8 mouse cellular contexts compared by ENCODE assay signal in the genomic region with DNA sequence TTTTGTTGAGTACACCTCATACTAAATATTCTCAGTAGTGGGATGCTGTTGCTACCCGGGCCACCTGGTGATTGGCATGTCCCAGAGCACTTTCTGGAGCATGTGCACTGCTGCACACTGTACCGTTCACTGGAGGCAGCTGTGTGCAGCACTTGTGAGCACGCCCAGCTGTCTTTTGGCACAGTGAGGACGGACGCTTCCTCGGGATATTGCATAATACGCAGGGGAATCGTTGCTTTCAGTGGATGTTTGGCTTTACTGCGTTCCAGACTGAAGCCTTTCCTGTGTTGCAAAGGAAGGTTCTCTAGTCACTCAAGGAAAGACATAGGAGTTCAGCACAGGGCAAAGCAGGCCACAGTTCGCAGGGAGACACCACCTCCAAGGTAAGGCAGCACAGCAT.
DNase-seq lines count a peak whose midpoint lies in the region; ATAC-seq and TF ChIP-seq lines count a peak whose summit lies in the region.

No protein-coding gene starts in this region.

- H3K27ac ChIP-seq in liver, adult 2 months (replicated peaks; ENCODE audit: insufficient read depth, low read depth, low read length) = peak overlapping the region; percentile 7; the same call in 1 of the 2 replicates
- no peak overlapping the region for H3K27ac ChIP-seq in liver, embryonic 12.5 days
- H3K27ac ChIP-seq in kidney, postnatal 0 days = peak overlapping the region; percentile 68

- peak; percentile 61 for DNase-seq in liver, adult 2 months (ENCODE audit: extremely low read depth, low read depth, low spot score)
- peak; percentile 91 for DNase-seq in heart, adult 8-10 months (ENCODE audit: low spot score)
- DNase-seq in kidney, postnatal 0 days (ENCODE audit: low spot score) = peak; percentile 84
- peak; percentile 21 to 49 for DNase-seq in thymus, adult 18-20 months
- no peak for DNase-seq in cerebellum, postnatal 36 days
- DNase-seq in left cerebral cortex, adult 9 months (ENCODE audit: low spot score in 2 of 2) = no peak
- DNase-seq in cerebellum, adult 8-10 months = no peak

- no peak for TF ChIP-seq POLR2A in liver, adult 2 months (IDR thresholded peaks at IDR 0.05; ENCODE audit: extremely low read depth, insufficient read depth, low read length)

- no peak overlapping the region for H3K9ac ChIP-seq in liver, adult 2 months (ENCODE audit: low read depth, low read length)
- no peak overlapping the region for H3K9ac ChIP-seq in liver, embryonic 12.5 days
- no peak overlapping the region for H3K9ac ChIP-seq in kidney, postnatal 0 days (ENCODE audit: low read depth, low read length)

- TF ChIP-seq CTCF in liver, adult 2 months (IDR thresholded peaks at IDR 0.05; ENCODE audit: low read depth, low read length) = no peak
- no peak for TF ChIP-seq CTCF in kidney, postnatal 0 days (IDR thresholded peaks at IDR 0.05; ENCODE audit: low read depth)

- H3K9me3 ChIP-seq in liver, embryonic 12.5 days (replicated peaks) = no peaks in the 10 kb centered on the region
- H3K9me3 ChIP-seq in kidney, postnatal 0 days (replicated peaks; ENCODE audit: low read length) = no peaks in the 10 kb centered on the region

- H3K79me2 ChIP-seq in liver, adult 2 months (ENCODE audit: control insufficient read depth, insufficient read depth, low read length) = no peaks in the 10 kb centered on the region

- no peak for ATAC-seq in liver, embryonic 12.5 days
- 0 out of 2 replicates have a peak, but pooled peaks have one; percentile 38 for ATAC-seq in kidney, postnatal 0 days (replicated peaks; ENCODE audit: low FRiP score, low read depth)

- H3K4me3 ChIP-seq in liver, adult 2 months (ENCODE audit: insufficient read depth, low read depth, low read length) = no peak overlapping the region
- H3K4me3 ChIP-seq in liver, embryonic 12.5 days = no peak overlapping the region
- H3K4me3 ChIP-seq in kidney, postnatal 0 days (replicated peaks; ENCODE audit: low read depth, low read length) = no peak overlapping the region

- 21% methylated on average over 10 of the region's 10 CpGs for WGBS in liver, adult 2 months
- WGBS in liver, embryonic 12.5 days (ENCODE audit: insufficient replicate concordance) = 59% methylated on average over 10 of the region's 10 CpGs
- WGBS in kidney, postnatal 0 days = 42% methylated on average over 10 of the region's 10 CpGs

- no peaks in the 10 kb centered on the region for H3K36me3 ChIP-seq in liver, adult 2 months (ENCODE audit: control insufficient read depth, insufficient read depth, low read length)
- H3K36me3 ChIP-seq in liver, embryonic 12.5 days = peaks cover 57% of the 10 kb centered on the region
- H3K36me3 ChIP-seq in kidney, postnatal 0 days (ENCODE audit: insufficient read depth, low read length) = no peaks in the 10 kb centered on the region

- no peak overlapping the region for H3K4me2 ChIP-seq in liver, embryonic 12.5 days
- no peak overlapping the region for H3K4me2 ChIP-seq in kidney, postnatal 0 days (ENCODE audit: low read length)

- no peaks in the 10 kb centered on the region for H3K4me1 ChIP-seq in liver, adult 2 months (ENCODE audit: control insufficient read depth, insufficient read depth, low read length)
- H3K4me1 ChIP-seq in liver, embryonic 12.5 days = peaks cover 2% of the 10 kb centered on the region
- peaks cover 18% of the 10 kb centered on the region for H3K4me1 ChIP-seq in kidney, postnatal 0 days (replicated peaks; ENCODE audit: insufficient read depth, low read length)

- no peaks in the 10 kb centered on the region for H3K27me3 ChIP-seq in liver, adult 2 months (ENCODE audit: control insufficient read depth, insufficient read depth, low read length)
- no peaks in the 10 kb centered on the region for H3K27me3 ChIP-seq in liver, embryonic 12.5 days (replicated peaks)
- H3K27me3 ChIP-seq in kidney, postnatal 0 days (ENCODE audit: insufficient read depth, low read length) = no peaks in the 10 kb centered on the region

Comparison
In these comparisons a context has a peak if more than half of its experiments do, and no peak if none do; other contexts are left out.
1. DNase-seq: peak in liver, adult 2 months (single experiment), heart, adult 8-10 months (single experiment), kidney, postnatal 0 days (single experiment) and thymus, adult 18-20 months (2 of 2); none in cerebellum, postnatal 36 days (0 of 2), left cerebral cortex, adult 9 months (0 of 2) and cerebellum, adult 8-10 months (single experiment).